Mouse (Mus musculus): ENCODE data around the gene Gmfb.

- TF ChIP-seq POLR2A (IDR thresholded peaks at IDR 0.05; ENCODE audit: insufficient read depth, low read depth, low read length) (peak; percentile 87), CTCF (IDR thresholded peaks at IDR 0.05) (peak; percentile 59), EP300 (IDR thresholded peaks at IDR 0.05; ENCODE audit: insufficient read depth, low read depth, low read length) (peak; percentile 84; the same call in 1 of the 2 replicates)
Observed at GRCm38 (mm10) chr14:46821873-46822716, at the start of gene Gmfb.
